Mouse (Mus musculus): Measurements from ENCODE around the gene Pyroxd1.

The Pyroxd1 gene

DNA sequence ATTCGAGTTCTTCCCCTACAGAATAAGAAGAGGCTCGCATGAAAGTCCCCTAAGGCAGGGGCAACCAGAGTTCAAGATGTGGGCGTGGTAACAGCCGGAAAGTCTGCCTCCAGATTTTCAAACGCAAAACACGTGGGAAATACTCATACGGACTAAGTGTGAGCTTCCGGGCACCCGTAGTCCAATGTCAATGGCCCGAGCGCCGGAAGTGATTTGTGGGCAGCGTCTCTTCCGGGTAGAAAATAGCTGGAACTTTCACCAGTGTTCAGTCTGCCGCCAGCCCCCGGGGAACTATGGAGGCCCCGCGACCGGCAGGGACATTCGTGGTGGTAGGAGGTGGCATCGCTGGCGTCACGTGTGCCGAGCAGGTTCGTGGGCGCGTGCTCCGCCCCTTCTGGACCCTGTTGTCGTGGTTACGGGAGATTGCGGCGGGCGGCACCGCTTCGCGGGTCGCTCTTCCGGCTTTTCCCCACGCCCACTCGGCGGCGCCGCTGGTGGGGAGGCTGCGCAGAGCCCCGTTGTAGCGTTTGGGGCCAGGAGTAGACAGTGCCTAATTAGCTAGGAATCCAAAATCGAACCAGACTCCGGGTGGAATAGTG lies at the start of gene Pyroxd1:
Gene Pyroxd1 (plus strand): TSS at position 215 of the 599 bp plus-strand sequence.
- in situ Hi-C loops (cut with MboI; ENCODE audit: unreplicated experiment in 2 of 2), result loop anchor here (5.0 to 25.0 kb wide), 4 partner anchors 37 to 1633 kb away; partner anchors contain the start of genes Cmas (in 1 of the 2), Golt1b (in 1 of the 2) and Recql (in 1 of the 2)

- in situ Hi-C loops (cut with MboI; ENCODE audit: unreplicated experiment in 2 of 2), result no loop called here
Measured at GRCm38 (mm10) chr6:142298098-142298497, 47.4 kb upstream of the Pyroxd1 start, which contains the start of gene Iapp. Iapp (plus strand) TSS chr6:142298423.

DNA sequence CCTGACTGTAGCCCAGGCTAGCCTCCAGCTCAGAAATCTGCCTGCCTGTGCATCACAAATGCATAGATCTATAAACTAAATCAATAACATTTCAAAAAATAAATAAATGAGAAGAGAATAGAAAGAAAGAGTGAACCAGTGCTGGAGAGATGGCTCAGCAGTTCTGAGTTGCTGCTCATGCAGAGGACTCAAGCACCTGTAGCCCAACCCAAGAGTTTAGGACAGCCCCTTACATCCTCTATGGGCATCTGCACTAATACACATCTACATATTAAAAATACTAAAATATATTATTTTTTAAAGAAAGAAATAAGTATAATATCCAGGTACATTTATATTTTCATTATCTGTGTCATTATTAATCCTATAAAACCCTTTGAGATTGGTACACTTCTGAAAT lies 40.4 kb upstream of the Pyroxd1 start:
- in situ Hi-C loops (cut with MboI; ENCODE audit: unreplicated experiment in 2 of 2), result no loop called here

GRCm38 (mm10) chr6:142314285-142314684 lies 31.2 kb upstream of the Pyroxd1 start:
- in situ Hi-C loops (cut with MboI; ENCODE audit: unreplicated experiment in 2 of 2), result no loop called here

DNA sequence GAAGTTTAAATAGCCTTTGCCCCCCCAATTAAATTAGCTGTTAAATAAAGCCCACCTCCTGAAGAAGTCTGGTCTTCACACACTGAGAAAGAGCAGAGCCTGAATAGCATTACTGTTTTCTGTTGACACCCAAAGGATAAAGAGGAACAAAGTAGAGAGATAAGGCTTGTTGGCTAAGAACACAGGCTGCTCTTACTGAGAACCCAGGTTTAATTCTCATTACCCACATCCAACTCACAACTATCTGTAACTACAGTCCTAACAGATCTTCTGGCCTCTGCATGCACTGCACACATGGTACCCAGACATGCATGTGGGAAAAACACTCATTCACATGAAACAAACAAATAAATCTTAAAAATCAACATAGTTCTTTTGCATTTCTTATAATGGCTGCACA lies 28.3 kb upstream of the Pyroxd1 start:
- in situ Hi-C loops (cut with MboI; ENCODE audit: unreplicated experiment in 2 of 2), result no loop called here

DNA sequence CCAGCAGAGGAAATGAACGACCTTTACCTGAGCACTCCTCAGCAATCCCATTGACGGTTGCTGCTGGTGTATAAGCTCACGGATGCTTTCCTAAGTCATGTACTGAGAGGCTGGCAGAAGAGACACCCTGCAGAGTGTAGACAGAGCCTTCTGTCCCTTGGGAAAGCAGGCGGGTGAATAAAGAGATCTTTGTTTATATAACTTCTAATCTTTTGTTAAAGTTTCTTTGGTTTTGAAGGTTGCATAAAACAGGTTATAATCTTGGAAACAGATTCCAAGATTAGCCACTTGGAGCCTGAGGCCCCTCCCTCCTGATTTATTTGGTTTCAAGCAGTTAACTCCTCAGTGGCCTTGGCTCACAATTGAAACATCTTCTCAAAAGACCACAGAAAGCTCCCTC lies 22.6 kb upstream of the Pyroxd1 start, which contains the start of gene Slco1a5:
Gene Slco1a5 (minus strand): TSS at position 101 of the 400 bp plus-strand sequence.
- in situ Hi-C loops (cut with MboI; ENCODE audit: unreplicated experiment in 2 of 2), result no loop called here

DNA sequence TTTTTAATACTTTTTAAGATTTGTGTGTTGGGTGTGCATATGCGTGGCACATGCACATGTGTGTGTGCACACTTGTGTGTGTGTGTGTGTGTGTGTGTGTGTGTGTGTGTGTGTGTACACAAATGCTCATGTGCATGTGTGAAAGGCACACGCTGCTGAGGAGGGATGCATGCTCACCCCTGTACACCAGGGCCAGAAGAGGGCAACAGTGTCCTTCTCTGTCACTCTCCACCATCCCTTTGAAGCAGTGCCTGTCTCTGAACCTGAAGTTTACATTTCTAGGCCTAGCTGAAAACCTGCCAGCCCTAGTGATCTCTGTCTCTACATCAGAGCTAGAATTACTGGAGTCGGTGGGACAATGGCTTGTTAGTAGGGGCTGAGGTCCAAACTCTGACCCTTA lies 18.9 kb upstream of the Pyroxd1 start:
- in situ Hi-C loops (cut with MboI; ENCODE audit: unreplicated experiment in 2 of 2), result loop anchor here (25.0 kb wide), 1 partner anchor 1614 kb away; no protein-coding TSS in a partner anchor

DNA sequence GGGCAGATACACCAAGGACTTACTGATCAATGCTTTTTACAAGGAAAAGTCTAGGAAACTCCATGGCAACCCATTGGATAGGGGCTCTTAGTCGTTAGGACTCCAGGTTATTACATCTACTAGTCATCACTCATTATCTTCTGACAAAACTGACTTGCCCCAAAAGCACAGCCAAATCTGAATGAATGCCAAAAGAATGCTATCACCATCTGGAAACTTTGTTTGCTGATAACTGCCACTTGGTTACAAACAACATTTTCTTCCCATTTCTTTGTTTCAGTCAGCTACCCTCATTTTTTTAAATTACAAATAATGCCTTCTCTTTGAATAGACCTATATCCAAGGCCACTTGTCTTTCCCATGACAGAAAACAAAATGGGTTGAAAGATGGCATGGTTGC lies 16.3 kb upstream of the Pyroxd1 start:
- in situ Hi-C loops (cut with MboI; ENCODE audit: unreplicated experiment in 2 of 2), result loop anchor here (25.0 kb wide), 1 partner anchor 1617 kb away; no protein-coding TSS in a partner anchor

- in situ Hi-C loops (cut with MboI; ENCODE audit: unreplicated experiment in 2 of 2), result loop anchor here (25.0 kb wide), 1 partner anchor 1627 kb away; no protein-coding TSS in a partner anchor
Measured at GRCm38 (mm10) chr6:142338961-142339360, 6.5 kb upstream of the Pyroxd1 start.

GRCm38 (mm10) chr6:142339576-142339975 lies 5.9 kb upstream of the Pyroxd1 start:
- in situ Hi-C loops (cut with MboI; ENCODE audit: unreplicated experiment in 2 of 2), result loop anchor here (25.0 kb wide), 1 partner anchor 1627 kb away; no protein-coding TSS in a partner anchor

DNA sequence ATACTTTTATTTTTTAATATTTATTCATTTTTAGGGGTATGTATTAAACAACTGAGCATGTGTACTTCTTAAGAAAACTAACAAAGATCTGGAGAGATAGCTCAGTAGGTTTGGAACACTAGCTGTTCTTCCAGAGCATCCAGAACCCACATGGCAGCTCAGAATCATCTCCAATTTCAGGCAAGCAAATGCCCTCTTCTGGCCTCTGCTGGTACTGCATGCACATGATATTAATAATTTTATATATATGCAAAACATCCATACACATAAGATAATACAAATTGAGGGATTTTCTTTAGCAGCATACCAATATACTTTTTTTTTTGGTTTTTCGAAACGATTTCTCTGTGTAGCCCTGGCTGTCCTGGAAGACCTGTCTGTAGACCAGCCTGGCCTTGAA lies 1.9 kb upstream of the Pyroxd1 start:
- in situ Hi-C loops (cut with MboI; ENCODE audit: unreplicated experiment in 2 of 2), result loop anchor here (10.0 to 25.0 kb wide), 2 partner anchors 411 to 1631 kb away; partner anchors contain the start of gene Cmas (in 1 of the 2)

- in situ Hi-C loops (cut with MboI; ENCODE audit: unreplicated experiment in 2 of 2), result loop anchor here (5.0 to 25.0 kb wide), 4 partner anchors 36 to 1634 kb away; partner anchors contain the start of genes Cmas (in 1 of the 2), Golt1b (in 1 of the 2) and Recql (in 1 of the 2)
Measured at GRCm38 (mm10) chr6:142346181-142347110, 992 bp downstream of the Pyroxd1 start.

GRCm38 (mm10) chr6:142347431-142348385 lies 2.3 kb downstream of the Pyroxd1 start:
- in situ Hi-C loops (cut with MboI; ENCODE audit: unreplicated experiment in 2 of 2), result loop anchor here (5.0 to 25.0 kb wide), 4 partner anchors 35 to 1635 kb away; partner anchors contain the start of genes Cmas (in 1 of the 2), Golt1b (in 1 of the 2) and Recql (in 1 of the 2)

GRCm38 (mm10) chr6:142352099-142352498 lies 6.6 kb downstream of the Pyroxd1 start:
- in situ Hi-C loops (cut with MboI; ENCODE audit: unreplicated experiment in 2 of 2), result loop anchor here in 1 of 2 experiments (25.0 kb wide), 1 partner anchor 835 kb away; no protein-coding TSS in a partner anchor

DNA sequence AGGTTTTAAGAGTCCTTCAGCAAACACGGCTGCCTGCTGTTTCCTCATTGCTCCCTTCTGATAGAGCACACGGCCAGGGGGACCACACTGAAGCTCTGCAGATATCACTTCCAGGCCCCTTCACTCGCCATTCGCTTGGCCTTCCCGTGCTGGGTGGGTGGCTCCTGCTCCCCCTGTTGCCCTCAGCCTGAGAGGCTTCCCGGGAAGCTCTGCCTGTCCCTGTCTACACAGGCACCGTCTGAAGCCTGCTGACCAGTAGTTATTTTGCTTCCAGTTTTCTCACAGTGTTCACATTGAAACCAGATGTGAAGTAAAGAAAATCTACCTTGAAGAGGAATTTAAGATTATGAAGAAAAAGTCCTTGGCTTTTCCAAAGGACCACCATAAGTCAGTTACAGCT lies 11.7 kb downstream of the Pyroxd1 start:
- in situ Hi-C loops (cut with MboI; ENCODE audit: unreplicated experiment in 2 of 2), result loop anchor here in 1 of 2 experiments (25.0 kb wide), 1 partner anchor 830 kb away; no protein-coding TSS in a partner anchor

- in situ Hi-C loops (cut with MboI; ENCODE audit: unreplicated experiment in 2 of 2), result loop anchor here in 1 of 2 experiments (25.0 kb wide), 1 partner anchor 825 kb away; no protein-coding TSS in a partner anchor
Measured at GRCm38 (mm10) chr6:142362036-142362435, 16.6 kb downstream of the Pyroxd1 start.

GRCm38 (mm10) chr6:142363019-142363576 lies 17.6 kb downstream of the Pyroxd1 start:
- in situ Hi-C loops (cut with MboI; ENCODE audit: unreplicated experiment in 2 of 2), result loop anchor here in 1 of 2 experiments (25.0 kb wide), 1 partner anchor 824 kb away; no protein-coding TSS in a partner anchor

GRCm38 (mm10) chr6:142365742-142366472 lies 20.5 kb downstream of the Pyroxd1 start:
- in situ Hi-C loops (cut with MboI; ENCODE audit: unreplicated experiment in 2 of 2), result loop anchor here in 1 of 2 experiments (25.0 kb wide), 1 partner anchor 821 kb away; no protein-coding TSS in a partner anchor

Measured in v-Abl transformed pro-B cells (cell line).